ENCODE assay signal across 25 mouse cellular contexts in the genomic region with DNA sequence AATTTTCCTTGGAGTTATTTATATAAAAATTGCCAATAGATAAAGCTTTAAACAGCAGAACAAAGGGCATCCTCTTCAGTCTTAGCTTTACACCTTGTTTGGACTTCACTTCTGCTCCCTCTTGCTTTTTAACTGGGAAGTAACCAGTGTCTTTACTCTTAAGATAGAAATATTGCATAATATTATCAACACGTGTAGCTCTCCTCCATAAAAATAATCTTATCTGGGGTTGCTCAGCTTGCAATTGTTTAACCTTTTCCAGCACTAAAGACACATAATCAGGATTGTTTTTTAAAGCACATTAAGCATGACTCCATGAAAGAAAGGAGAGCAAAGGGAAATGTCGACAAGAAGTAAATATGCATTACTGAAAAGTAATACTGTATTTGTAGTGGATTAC.
DNase-seq lines count a peak whose midpoint lies in the region; ATAC-seq lines count a peak whose summit lies in the region.
"Had no signal": no experiment of that assay in that cellular context is flagged by ENCODE, and none has a peak within 500 bp of the region (broad histone marks: within the 10 kb centered on the region; RNA-seq: fewer than 3 reads in every experiment).

No protein-coding gene starts in this region.

- H3K36me3 ChIP-seq in midbrain, embryonic 11.5 days (ENCODE audit: control insufficient read depth, insufficient read depth, low read length): peaks cover 8% of the 10 kb centered on the region; the same call in 1 of the 2 replicates
- H3K36me3 ChIP-seq in midbrain, embryonic 10.5 days: peaks cover 52% of the 10 kb centered on the region
- H3K36me3 ChIP-seq in intestine, embryonic 16.5 days (ENCODE audit: control insufficient read depth, insufficient read depth, low read length): peaks cover 4% of the 10 kb centered on the region; the same call in 1 of the 2 replicates
- peaks cover 17% of the 10 kb centered on the region for H3K36me3 ChIP-seq in heart, embryonic 11.5 days (ENCODE audit: control insufficient read depth, insufficient read depth, low read length)
- peaks cover 67% of the 10 kb centered on the region for H3K36me3 ChIP-seq in forebrain, embryonic 10.5 days (replicated peaks)

- no peak overlapping the region for H3K9ac ChIP-seq in midbrain, embryonic 11.5 days (ENCODE audit: low read length)
- no peak overlapping the region for H3K9ac ChIP-seq in intestine, embryonic 16.5 days (ENCODE audit: low read depth, low read length)
- no peak overlapping the region for H3K9ac ChIP-seq in heart, embryonic 11.5 days (ENCODE audit: low read depth, low read length)
- H3K9ac ChIP-seq: embryonic facial prominence, embryonic 13.5 days; embryonic facial prominence, embryonic 15.5 days; forebrain, embryonic 13.5 days; forebrain, embryonic 15.5 days; forebrain, postnatal 0 days had no signal

- no peak overlapping the region for H3K27ac ChIP-seq in midbrain, embryonic 11.5 days (ENCODE audit: low read depth, low read length)
- H3K27ac ChIP-seq in midbrain, embryonic 10.5 days (replicated peaks): no peak overlapping the region
- H3K27ac ChIP-seq in intestine, embryonic 16.5 days (ENCODE audit: low read length): no peak overlapping the region
- no peak overlapping the region for H3K27ac ChIP-seq in heart, embryonic 11.5 days (ENCODE audit: low read depth, low read length)
- H3K27ac ChIP-seq in forebrain, embryonic 10.5 days: no peak overlapping the region
- H3K27ac ChIP-seq: embryonic facial prominence, embryonic 15.5 days; forebrain, embryonic 13.5 days; forebrain, embryonic 15.5 days had no signal

- H3K9me3 ChIP-seq in midbrain, embryonic 11.5 days (ENCODE audit: control insufficient read depth, low read length): no peaks in the 10 kb centered on the region
- H3K9me3 ChIP-seq in midbrain, embryonic 10.5 days (replicated peaks): no peaks in the 10 kb centered on the region
- no peaks in the 10 kb centered on the region for H3K9me3 ChIP-seq in intestine, embryonic 16.5 days (ENCODE audit: control insufficient read depth, low read length)
- no peaks in the 10 kb centered on the region for H3K9me3 ChIP-seq in heart, embryonic 11.5 days (replicated peaks; ENCODE audit: control insufficient read depth, low read length)
- H3K9me3 ChIP-seq in forebrain, embryonic 10.5 days: no peaks in the 10 kb centered on the region
- H3K9me3 ChIP-seq: embryonic facial prominence, embryonic 13.5 days; embryonic facial prominence, embryonic 15.5 days; forebrain, embryonic 13.5 days; forebrain, embryonic 15.5 days; G1E had no signal

- no peak overlapping the region for H3K4me3 ChIP-seq in midbrain, embryonic 11.5 days (ENCODE audit: low read depth, low read length)
- H3K4me3 ChIP-seq in midbrain, embryonic 10.5 days: no peak overlapping the region
- H3K4me3 ChIP-seq in intestine, embryonic 16.5 days (ENCODE audit: low read length): no peak overlapping the region
- no peak overlapping the region for H3K4me3 ChIP-seq in heart, embryonic 11.5 days (ENCODE audit: low read depth, low read length)
- no peak overlapping the region for H3K4me3 ChIP-seq in forebrain, embryonic 10.5 days
- H3K4me3 ChIP-seq: embryonic facial prominence, embryonic 13.5 days; embryonic facial prominence, embryonic 15.5 days; erythroblast, embryonic 14.5 days; forebrain, embryonic 13.5 days; forebrain, embryonic 15.5 days had no signal

- 82% methylated on average over 2 of the region's 2 CpGs for WGBS in midbrain, embryonic 11.5 days
- WGBS in midbrain, embryonic 10.5 days: 87% methylated on average over 2 of the region's 2 CpGs
- WGBS in intestine, embryonic 16.5 days: 61% methylated on average over 2 of the region's 2 CpGs
- 67% methylated on average over 2 of the region's 2 CpGs for WGBS in heart, embryonic 11.5 days (ENCODE audit: insufficient replicate concordance)
- 86% methylated on average over 2 of the region's 2 CpGs for WGBS in forebrain, embryonic 10.5 days

- ATAC-seq in midbrain, embryonic 11.5 days (ENCODE audit: low FRiP score): no peak
- ATAC-seq in intestine, embryonic 16.5 days: peak; percentile 52; the same call in 1 of the 2 replicates
- ATAC-seq in heart, embryonic 11.5 days (replicated peaks; ENCODE audit: insufficient number of reproducible peaks, low FRiP score, low TSS enrichment): no peak
- ATAC-seq: CD4-positive, CD25-positive, alpha-beta regulatory T cell, adult 4 months; forebrain, embryonic 13.5 days; forebrain, embryonic 15.5 days; forebrain, postnatal 0 days had no signal

- DNase-seq in midbrain, embryonic 11.5 days (ENCODE audit: low spot score, missing footprints): peak; percentile 2
- DNase-seq in midbrain, embryonic 10.5 days (ENCODE audit: low spot score): no peak
- DNase-seq in forebrain, embryonic 10.5 days (ENCODE audit: extremely low spot score, low spot score): no peak
- DNase-seq: adrenal gland, adult 2 months; adrenal gland, postnatal 10 days; adrenal gland, postnatal 25 days; B cell, adult 2 months; cerebellum, adult 11 months; cerebellum, adult 18-20 months; cerebellum, adult 8-10 months; cerebellum, adult 9-11 months; cerebellum, postnatal 14 days; cerebellum, postnatal 36 days; embryo, embryonic 11 days; forebrain, postnatal 0 days had no signal

- no peaks in the 10 kb centered on the region for H3K27me3 ChIP-seq in midbrain, embryonic 11.5 days (ENCODE audit: control insufficient read depth, insufficient read depth, low read length)
- no peaks in the 10 kb centered on the region for H3K27me3 ChIP-seq in midbrain, embryonic 10.5 days (ENCODE audit: low read depth, poor library complexity, severe bottlenecking)
- no peaks in the 10 kb centered on the region for H3K27me3 ChIP-seq in intestine, embryonic 16.5 days (replicated peaks; ENCODE audit: control insufficient read depth, insufficient read depth, low read length)
- H3K27me3 ChIP-seq in heart, embryonic 11.5 days (ENCODE audit: control insufficient read depth, insufficient read depth, low read length): no peaks in the 10 kb centered on the region
- H3K27me3 ChIP-seq in forebrain, embryonic 10.5 days (ENCODE audit: poor library complexity, severe bottlenecking): no peaks in the 10 kb centered on the region
- H3K27me3 ChIP-seq: CH12.LX; embryonic facial prominence, embryonic 13.5 days; embryonic facial prominence, embryonic 15.5 days; forebrain, embryonic 13.5 days; forebrain, embryonic 15.5 days had no signal

- no peaks in the 10 kb centered on the region for H3K4me1 ChIP-seq in midbrain, embryonic 11.5 days (ENCODE audit: control insufficient read depth, insufficient read depth, low read length)
- no peaks in the 10 kb centered on the region for H3K4me1 ChIP-seq in midbrain, embryonic 10.5 days
- H3K4me1 ChIP-seq in intestine, embryonic 16.5 days (ENCODE audit: control insufficient read depth, insufficient read depth, low read length): no peaks in the 10 kb centered on the region
- H3K4me1 ChIP-seq in heart, embryonic 11.5 days (ENCODE audit: control insufficient read depth, insufficient read depth, low read length): no peaks in the 10 kb centered on the region
- no peaks in the 10 kb centered on the region for H3K4me1 ChIP-seq in forebrain, embryonic 10.5 days
- H3K4me1 ChIP-seq: forebrain, embryonic 15.5 days had no signal

- H3K4me2 ChIP-seq in midbrain, embryonic 11.5 days: no peak overlapping the region
- no peak overlapping the region for H3K4me2 ChIP-seq in intestine, embryonic 16.5 days (ENCODE audit: low read depth, low read length)
- H3K4me2 ChIP-seq in heart, embryonic 11.5 days: no peak overlapping the region
- H3K4me2 ChIP-seq: embryonic facial prominence, embryonic 13.5 days; embryonic facial prominence, embryonic 15.5 days; forebrain, embryonic 13.5 days; forebrain, embryonic 15.5 days had no signal
